Mouse (Mus musculus) hindbrain, embryonic 13.5 days (tissue): Measurements from ENCODE around the gene Rsg1. TPM values are rescaled to one million over a fixed set of nuclear protein-coding genes. Genes with fewer than 3 reads are reported as not detected.

Experiments used
- ATAC-seq: fragments of 200-750 bp; cut with Nextera tagmentation; 2 replicates; pipeline ENCODE4 v1.8.0; 2017; ENCODE audit warnings: moderate TSS enrichment; ENCODE audit not compliant: low FRiP score
- H3K27ac ChIP-seq: fragments of 300-500 bp; sonication (generic); 2 replicates; pipeline ENCODE4 v1.5.1; 2015; ENCODE audit warnings: inconsistent platforms, mild to moderate bottlenecking, moderate library complexity
- H3K27me3 ChIP-seq: fragments of 300-500 bp; sonication (generic); 2 replicates; pipeline ENCODE4 v1.6.1; 2015; ENCODE audit warnings: mild to moderate bottlenecking, inconsistent platforms
- H3K36me3 ChIP-seq: fragments of 300-500 bp; sonication (generic); 2 replicates; pipeline ENCODE4 v1.6.1; 2015; ENCODE audit warnings: mild to moderate bottlenecking, inconsistent platforms
- H3K4me1 ChIP-seq: fragments of 300-500 bp; sonication (generic); replicated peaks from 2 replicates; pipeline ENCODE4 v1.6.1; 2015; ENCODE audit warnings: inconsistent platforms
- H3K4me2 ChIP-seq: fragments of 300-500 bp; sonication (generic); 2 replicates; pipeline ENCODE4 v1.6.1; 2015; ENCODE audit warnings: inconsistent platforms, mild to moderate bottlenecking, moderate library complexity
- H3K4me3 ChIP-seq: fragments of 300-500 bp; sonication (generic); 2 replicates; pipeline ENCODE4 v1.5.1; 2015; ENCODE audit warnings: mild to moderate bottlenecking, inconsistent platforms
- H3K9ac ChIP-seq: fragments of 300-500 bp; sonication (generic); 2 replicates; pipeline ENCODE4 v1.6.1; 2015; ENCODE audit warnings: mild to moderate bottlenecking, inconsistent platforms
- H3K9me3 ChIP-seq: fragments of 300-500 bp; sonication (generic); 2 replicates; pipeline ENCODE4 v1.6.1; 2016; ENCODE audit warnings: inconsistent platforms
- WGBS: fragments of 180-500 bp; shearing (Covaris S2); methylation state at CpG from one replicate; pipeline ENCODE4 v1.1.7; 2015; 5-methylcytosine and 5-hydroxymethylcytosine counted together
- polyA plus RNA-seq: library from polyadenylated mRNA; unstranded; fragments of >200 nt; fragmentation: Nextera tagmentation; extraction: Ambion mirVana; gene quantifications from 2 replicates; pipeline ENCODE4 v1.2.1, GENCODE M21; 2015

Rsg1 gene
- polyA plus RNA-seq, 1 experiment from 2014 or later: 8.5 TPM

DNA sequence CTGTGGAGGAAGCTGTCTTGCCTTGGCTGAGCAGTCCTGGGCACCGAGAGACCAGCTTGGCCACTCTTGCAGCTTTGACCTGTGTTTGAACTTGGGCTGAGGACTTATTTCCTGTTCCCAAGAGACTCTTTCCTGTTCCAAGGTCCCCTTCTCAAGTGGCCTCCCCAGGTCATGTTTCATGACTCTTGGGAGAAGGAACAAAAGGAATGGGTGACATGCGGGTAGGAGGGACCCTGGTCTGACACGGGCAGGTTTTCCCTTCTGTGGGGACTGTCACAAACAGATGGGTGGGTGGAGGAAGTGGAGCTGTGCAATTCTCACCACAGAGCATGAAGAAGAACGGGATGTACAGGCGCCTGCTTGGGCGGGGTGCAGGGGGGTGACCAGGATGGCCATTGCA is 58.0 kb downstream of the Rsg1 start:
- Histone ChIP-seq H3K4me2 (no peak overlapping the region), H3K27me3 (peaks cover 26% of the 10 kb centered on the region), H3K27ac (no peak overlapping the region), H3K4me3 (no peak overlapping the region), H3K4me1 (peaks cover 16% of the 10 kb centered on the region), H3K36me3 (no peaks in the 10 kb centered on the region), H3K9me3 (no peaks in the 10 kb centered on the region), H3K9ac (no peak overlapping the region)
- 82% methylated on average over 6 of the region's 6 CpGs for WGBS
- no peak for ATAC-seq

DNA sequence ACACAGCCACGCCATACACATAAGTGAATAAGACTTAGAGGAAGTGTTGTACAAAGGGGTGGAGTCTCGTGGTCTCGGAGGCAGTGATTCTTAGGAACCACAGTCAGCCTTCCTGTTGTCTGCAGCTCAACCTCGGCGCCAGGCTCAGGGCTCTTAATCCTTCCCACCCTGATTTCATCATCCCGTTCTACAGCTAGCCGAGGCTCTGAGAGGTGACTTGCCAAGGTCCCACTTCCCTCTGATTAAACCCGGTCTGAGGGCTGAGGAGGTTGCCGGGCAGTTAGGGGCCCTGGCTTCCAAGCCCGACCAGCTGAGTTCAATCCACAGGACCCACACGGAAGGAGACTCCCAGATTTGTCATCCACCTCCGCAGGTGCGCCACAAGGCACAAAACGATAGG is 59.1 kb downstream of the Rsg1 start:
- Histone ChIP-seq H3K9ac (0 out of 2 replicates have a peak overlapping the region, but pooled peaks have one; percentile 36), H3K4me3 (no peak overlapping the region)

DNA sequence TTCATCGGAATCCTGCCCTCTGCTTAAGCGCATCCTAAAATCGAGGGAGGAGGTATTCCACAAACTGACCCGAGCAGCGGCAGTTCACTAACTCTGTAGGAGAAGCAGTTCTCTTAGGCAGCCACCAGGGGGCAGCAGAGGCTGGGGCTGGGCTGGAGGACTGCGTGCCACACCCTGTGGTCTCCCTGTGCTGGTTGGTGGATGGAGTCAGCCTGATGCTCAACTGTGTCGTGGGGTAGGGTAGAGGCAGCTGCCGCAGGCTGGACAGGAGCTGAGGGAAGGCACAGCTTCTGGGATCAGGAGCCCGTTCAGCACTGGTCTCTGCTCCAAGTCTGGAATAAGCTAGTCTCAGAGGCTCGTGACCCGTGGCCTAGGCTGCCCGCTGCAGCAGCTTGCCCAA is 59.5 kb downstream of the Rsg1 start:
- ATAC-seq: peak; percentile 67
- Histone ChIP-seq H3K4me1 (peaks cover 25% of the 10 kb centered on the region), H3K4me3 (no peak overlapping the region), H3K9me3 (no peaks in the 10 kb centered on the region), H3K27ac (no peak overlapping the region), H3K9ac (0 out of 2 replicates have a peak overlapping the region, but pooled peaks have one; percentile 36), H3K36me3 (no peaks in the 10 kb centered on the region), H3K27me3 (peaks cover 30% of the 10 kb centered on the region), H3K4me2 (peak overlapping the region; percentile 36)
- WGBS: 21% methylated on average over 12 of the region's 12 CpGs

More for the DNA sequence above, 59.1 kb downstream of the Rsg1 start:
- Histone ChIP-seq H3K4me2 (peak overlapping the region; percentile 36), H3K4me1 (peaks cover 21% of the 10 kb centered on the region), H3K27me3 (peaks cover 26% of the 10 kb centered on the region), H3K27ac (no peak overlapping the region), H3K9me3 (no peaks in the 10 kb centered on the region), H3K36me3 (no peaks in the 10 kb centered on the region)
- 27% methylated on average over 14 of the region's 14 CpGs for WGBS
- ATAC-seq: no peak

DNA sequence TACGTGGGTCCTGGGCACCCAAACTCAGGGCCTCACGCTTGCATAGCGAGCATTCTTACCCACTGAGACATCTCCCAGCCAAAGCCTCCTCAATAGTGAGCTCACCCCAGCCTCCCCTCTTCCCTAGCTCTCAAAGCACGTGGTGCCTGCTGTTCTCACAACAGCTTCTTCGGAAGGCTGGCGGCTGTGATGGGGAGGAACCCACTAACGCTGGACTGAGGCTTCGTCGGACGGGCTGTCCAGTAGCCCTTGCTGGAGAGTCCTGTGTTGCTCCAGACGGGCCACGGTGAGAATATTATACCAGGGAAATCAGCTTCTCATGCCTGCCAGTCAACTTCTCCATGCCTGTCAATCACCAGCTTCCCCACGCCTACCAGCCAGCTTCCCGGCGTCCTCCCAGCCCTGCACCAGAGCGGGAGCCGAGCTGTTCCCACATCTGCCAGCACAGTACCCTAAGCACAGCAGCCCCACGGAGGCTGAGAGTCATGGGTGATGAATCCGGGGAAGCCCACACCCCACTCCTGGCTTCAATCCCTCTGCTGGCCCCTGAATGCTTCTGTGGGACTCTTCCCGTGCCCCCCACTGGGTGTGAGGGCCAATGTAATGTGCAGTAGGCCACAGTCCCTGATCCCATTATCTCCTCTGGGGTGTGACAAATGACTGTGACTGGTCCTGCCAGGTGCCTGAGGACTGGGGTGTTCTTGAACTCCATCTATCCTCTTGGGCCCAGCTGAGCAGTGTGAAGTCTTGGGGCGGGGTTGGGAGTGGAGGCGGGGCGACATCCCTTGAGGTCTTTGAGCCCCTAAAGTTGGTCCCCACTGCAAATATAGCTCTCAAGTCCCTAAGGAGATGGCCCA is 61.0 kb downstream of the Rsg1 start:
- H3K4me3 ChIP-seq: no peak overlapping the region

More for the DNA sequence above, 61.0 kb downstream of the Rsg1 start:
- Histone ChIP-seq H3K9me3 (no peaks in the 10 kb centered on the region), H3K36me3 (no peaks in the 10 kb centered on the region), H3K4me1 (peaks cover 33% of the 10 kb centered on the region), H3K9ac (no peak overlapping the region), H3K27ac (0 out of 2 replicates have a peak overlapping the region, but pooled peaks have one; percentile 44), H3K27me3 (peaks cover 31% of the 10 kb centered on the region), H3K4me2 (peak overlapping the region; percentile 23)
- WGBS: 33% methylated on average over 23 of the region's 23 CpGs
- peak; percentile 44 for ATAC-seq

Other genes with a start within 250 kb of the Rsg1 start
- gene Atp13a2, start 227.1 kb upstream of the Rsg1 start, polyA plus RNA-seq: 140 TPM in 2 replicates
- 198 and 227 TPM in 2 replicates for gene Mfap2, start 203.5 kb upstream of the Rsg1 start, polyA plus RNA-seq
- 6.0 and 6.2 TPM in 2 replicates for gene Crocc, start 153.4 kb upstream of the Rsg1 start, polyA plus RNA-seq
- 52.6 and 57.3 TPM in 2 replicates for gene Necap2, start 135.6 kb upstream of the Rsg1 start, polyA plus RNA-seq
- 0.17 and 0.40 TPM in 2 replicates for gene Spata21, start 125.6 kb upstream of the Rsg1 start, polyA plus RNA-seq
- 28.9 and 29.3 TPM in 2 replicates for gene Szrd1, start 74.2 kb upstream of the Rsg1 start, polyA plus RNA-seq
- gene Fbxo42, start 66.0 kb upstream of the Rsg1 start, polyA plus RNA-seq: 21.9 and 22.3 TPM in 2 replicates
- gene Arhgef19, start 25.5 kb downstream of the Rsg1 start, polyA plus RNA-seq: 1.4 TPM in 2 replicates
- gene Epha2, start 87.3 kb downstream of the Rsg1 start, polyA plus RNA-seq: 1.5 and 1.8 TPM in 2 replicates
- 11.7 and 12.7 TPM in 2 replicates for gene Fam131c, start 154.3 kb downstream of the Rsg1 start, polyA plus RNA-seq
- 0.16 and 0.21 TPM in 2 replicates for gene Clcnka, start 184.8 kb downstream of the Rsg1 start, polyA plus RNA-seq
- not detected in 2 replicates for gene Clcnkb, start 202.1 kb downstream of the Rsg1 start, polyA plus RNA-seq
- gene Hspb7, start 206.8 kb downstream of the Rsg1 start, polyA plus RNA-seq: 0.06 and 0.08 TPM in 2 replicates
- not detected in 2 replicates for gene Srarp, start 222.1 kb downstream of the Rsg1 start, polyA plus RNA-seq
- gene Zbtb17, start 230.7 kb downstream of the Rsg1 start, polyA plus RNA-seq: 50.0 and 50.3 TPM in 2 replicates